Mouse (Mus musculus) G1E (cell line): ENCODE data around the gene Higd2a.

Experiments
- CTCF ChIP-seq: IDR thresholded peaks from 2 replicates; pipeline ENCODE4 v1.5.1; 2012; ENCODE audit warnings: low read depth, low read length, inconsistent platforms, mixed read lengths
- GATA1 ChIP-seq: IDR thresholded peaks from 2 replicates; pipeline ENCODE4 v1.6.1; 2012; ENCODE audit warnings: borderline replicate concordance, low read length, inconsistent platforms, mixed read lengths

DNA sequence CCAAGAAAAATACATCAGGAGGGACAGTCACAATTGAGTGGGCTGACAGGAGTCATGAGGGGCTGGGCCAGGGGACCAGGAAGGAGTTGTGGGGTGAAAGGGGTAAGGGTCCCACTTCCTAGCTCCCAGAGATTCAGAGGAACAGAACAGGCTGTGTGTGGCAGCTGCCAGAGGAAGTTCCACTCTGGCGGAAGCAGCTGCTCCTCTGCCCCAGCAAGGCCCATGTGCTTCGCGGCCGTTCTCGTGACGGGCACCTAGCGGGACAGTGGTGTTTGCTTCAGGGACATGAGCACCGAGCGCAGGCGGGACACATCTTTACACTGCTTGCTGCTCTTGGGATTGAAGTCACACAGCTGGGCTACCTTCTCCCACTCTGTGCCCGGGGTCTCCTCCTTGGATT lies 3.6 kb downstream of the Higd2a start:
- TF ChIP-seq CTCF (no peak), GATA1 (no peak)
